Mouse (Mus musculus): Measurements from ENCODE around the gene Brpf3.

DNA sequence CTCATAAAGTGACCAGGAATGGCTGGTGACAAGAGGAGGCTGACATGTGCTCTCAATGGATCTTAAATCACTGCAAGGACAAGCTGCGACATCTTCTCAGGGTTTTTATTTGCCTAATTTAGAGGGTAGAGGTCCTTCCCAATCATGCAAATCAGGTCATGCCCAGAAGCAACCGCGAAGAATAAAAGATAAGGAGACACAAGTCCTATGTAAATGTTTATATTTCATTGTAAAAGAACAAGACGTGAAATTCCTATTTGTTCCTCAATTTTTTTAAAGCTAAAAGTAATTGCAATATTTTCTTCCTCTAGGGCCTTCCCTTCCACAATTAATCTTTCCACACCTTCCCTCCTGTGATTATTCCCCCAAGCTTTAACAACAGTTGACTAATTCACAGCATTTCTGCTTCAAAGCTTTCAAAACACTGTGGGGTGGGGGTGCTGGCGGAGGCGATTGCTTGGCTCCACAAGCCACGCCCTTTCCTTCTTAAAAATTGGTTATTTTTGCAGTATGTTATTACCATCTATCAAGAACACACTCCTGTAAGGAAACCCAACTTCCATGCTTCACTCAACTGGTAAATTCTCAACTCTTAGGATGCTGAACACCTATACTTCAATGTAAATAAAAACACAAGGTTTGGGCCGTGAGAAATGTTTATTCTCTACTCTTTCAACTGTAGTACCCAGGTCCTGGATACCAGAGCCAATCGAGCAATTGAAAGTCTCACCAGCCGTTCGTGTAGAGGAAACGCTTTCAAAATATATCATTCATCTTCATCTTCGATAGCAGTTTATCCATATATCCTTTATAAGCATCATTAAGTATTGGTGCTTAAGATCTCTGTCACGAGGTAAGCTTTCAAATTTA lies 1.4 kb upstream of the Brpf3 start:
- TF ChIP-seq CTCF (IDR thresholded peaks at IDR 0.05; ENCODE audit: extremely low read depth, insufficient read depth, insufficient read length, insufficient replicate concordance) (no peak), POLR2A (IDR thresholded peaks at IDR 0.05; ENCODE audit: low read depth, low read length) (no peak)
